Mouse (Mus musculus): Measurements from ENCODE around the gene Chst11.

The Chst11 gene

DNA sequence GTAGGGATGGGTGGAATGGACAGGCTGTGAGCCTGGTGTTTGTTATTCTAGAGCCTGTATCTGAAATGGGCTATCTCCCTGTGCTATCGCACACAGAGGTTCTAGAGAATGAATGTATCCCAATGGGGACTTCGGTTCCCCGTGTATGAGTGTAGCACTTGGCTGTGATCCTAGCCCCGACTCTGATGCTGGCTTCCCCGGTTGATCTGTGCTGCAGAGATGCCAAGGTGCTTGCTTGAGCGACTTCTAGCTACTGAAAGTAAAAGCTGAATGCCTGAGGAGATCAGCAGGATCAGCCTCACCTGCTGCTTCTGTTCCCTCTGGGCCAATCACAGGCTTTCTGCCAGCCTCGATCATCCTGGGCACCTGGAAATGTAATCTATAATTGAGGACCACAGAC is 91.5 kb downstream of the Chst11 start:
- DNase-seq (ENCODE audit: low read depth, low spot score), result peak; percentile 36

DNA sequence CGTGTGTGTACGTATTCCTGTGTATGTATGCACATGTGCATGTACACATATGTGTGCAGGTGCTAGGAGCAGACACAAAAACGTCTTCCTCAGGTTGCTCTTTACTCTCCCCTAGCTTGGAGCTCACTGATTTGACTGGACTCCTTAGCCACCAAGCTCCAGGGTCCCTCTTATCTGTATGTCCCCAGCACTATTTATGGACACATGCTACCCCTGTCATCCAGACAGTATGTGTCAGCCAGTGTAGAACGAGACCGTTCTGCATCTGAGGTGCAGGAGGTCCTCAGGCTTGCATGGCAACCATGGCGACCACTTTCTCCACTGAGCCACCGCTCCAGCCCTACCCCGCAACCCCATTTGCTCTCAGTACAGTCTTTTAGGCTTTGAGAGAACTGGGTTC is 93.4 kb downstream of the Chst11 start:
- no peak for DNase-seq (ENCODE audit: low read depth, low spot score)

DNA sequence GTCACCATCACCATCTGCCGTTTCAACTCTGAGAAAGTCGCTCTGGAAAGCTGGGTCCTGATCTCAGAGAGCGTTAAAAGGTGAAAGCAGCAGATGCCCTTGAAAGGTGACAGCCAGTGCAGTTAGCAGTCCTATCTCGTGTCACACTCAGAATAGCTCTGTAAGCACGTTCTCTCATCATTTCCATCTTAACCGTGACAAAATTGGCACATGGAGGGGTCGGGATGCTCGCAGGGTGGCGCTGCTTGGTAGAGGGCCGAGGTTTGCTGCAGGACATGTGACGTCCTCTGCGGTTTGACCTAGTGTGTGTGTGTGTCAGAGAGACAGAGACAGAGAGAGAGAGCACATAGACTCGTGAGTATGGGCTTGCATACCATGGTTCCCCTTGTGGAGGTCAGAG is 94.5 kb downstream of the Chst11 start:
- DNase-seq (ENCODE audit: low read depth, low spot score), result no peak

- DNase-seq (ENCODE audit: low read depth, low spot score), result no peak
Observed at GRCm38 (mm10) chr10:83080275-83080741, 95.0 kb downstream of the Chst11 start.

- peak; percentile 76 for DNase-seq (ENCODE audit: low read depth, low spot score)
Observed at GRCm38 (mm10) chr10:83080930-83081329, 95.6 kb downstream of the Chst11 start.

DNA sequence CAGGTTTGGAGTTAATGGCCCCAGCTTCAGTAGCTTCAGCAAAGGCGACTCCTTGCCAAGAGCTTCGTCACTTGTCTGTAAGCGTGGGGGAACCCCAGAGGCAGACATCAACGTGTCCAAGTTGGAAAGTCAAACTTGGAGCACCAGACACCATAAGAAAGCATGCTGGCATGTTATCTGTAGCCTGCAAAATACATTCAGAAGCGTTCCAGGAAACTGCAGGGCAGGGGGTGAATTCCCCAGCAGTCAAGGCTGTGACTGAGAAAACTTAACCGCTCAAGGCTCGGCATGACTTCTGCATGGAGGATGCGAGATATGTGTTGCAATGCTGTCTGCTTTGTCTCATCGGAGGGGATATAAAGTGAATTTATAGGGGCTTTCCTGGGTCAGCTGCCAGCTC is 98.6 kb downstream of the Chst11 start:
- no peak for DNase-seq (ENCODE audit: low read depth, low spot score)

DNA sequence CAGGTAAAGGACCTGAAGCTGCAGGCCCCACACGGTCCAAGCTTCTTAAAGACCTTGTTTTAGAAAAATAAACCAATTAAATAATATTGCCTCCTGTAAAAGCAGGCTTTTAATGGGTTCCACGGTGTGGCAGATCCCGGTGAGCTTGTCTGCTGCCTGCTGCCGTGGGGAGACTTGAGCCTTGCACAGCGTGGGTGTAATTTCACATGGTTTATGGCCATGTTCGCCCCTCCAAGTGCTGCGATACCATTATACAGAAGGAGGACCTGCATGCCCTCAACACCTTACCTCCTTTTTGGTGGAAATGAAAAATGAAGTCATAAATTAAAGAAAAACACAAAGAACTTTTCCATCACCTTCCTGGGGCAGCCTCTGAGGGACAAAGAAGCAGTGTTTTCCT is 103.0 kb downstream of the Chst11 start:
- DNase-seq (ENCODE audit: low read depth, low spot score), result no peak

DNA sequence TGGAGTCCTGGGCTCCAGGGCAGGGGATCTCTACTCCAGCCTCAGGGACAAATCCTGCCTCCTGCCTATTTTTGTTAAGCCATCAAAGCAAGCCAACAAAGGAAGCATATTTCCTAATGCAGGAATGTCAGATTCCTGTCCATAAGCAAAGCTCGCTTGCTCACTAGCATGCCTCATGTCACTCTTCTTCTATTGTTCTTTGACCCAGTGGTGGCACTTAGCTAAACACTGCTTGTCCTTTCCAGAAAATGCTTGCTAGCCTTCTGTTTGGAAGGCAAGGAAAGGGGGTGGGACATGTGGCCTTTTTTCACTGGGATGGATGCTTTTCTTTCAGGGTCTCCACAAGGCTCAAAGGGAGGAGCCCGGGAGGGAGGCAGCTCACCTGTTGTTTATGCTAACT is 103.5 kb downstream of the Chst11 start:
- no peak for DNase-seq (ENCODE audit: low read depth, low spot score)

- DNase-seq (ENCODE audit: low read depth, low spot score), result no peak
Observed at GRCm38 (mm10) chr10:83090185-83090584, 104.9 kb downstream of the Chst11 start.

DNA sequence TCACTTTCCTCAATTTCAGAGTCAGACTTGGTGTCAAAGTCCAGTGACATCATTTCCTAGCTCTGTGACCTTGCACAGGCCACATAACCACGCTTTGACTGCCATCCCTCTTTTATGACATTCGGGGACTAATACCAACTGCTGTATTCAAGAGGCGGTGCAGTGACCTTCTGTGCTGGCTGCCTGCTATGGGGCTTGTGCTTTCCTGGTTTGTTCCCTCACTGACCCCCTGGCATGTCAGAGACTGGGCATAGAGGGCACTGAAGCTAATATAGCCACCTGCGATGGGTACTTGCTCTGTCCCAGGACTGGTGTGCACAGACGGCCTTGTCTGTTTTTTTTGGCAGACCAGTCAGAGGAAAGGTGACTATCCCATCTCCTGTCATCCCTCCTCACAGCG is 108.4 kb downstream of the Chst11 start:
- no peak for DNase-seq (ENCODE audit: low read depth, low spot score)

DNA sequence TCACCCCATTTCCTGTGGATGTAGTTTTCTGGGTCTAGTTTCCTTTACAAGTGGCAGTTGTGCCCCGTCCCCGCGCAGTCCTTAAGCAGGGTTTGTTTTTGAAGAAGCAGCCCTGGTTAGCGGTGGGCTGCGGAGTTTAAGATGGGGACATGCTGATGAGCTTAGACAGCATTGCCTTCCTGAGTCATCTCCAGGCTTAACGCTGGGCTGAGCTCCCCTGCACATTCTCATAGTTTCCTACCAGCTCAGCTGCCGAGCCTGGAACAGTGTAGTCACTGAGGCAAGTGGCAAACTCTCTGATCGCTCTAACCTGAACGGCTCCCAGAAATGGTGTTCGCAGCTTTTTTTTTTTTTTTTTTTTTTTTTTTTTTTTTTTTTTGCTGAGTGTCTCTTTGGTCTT is 109.0 kb downstream of the Chst11 start:
- DNase-seq (ENCODE audit: low read depth, low spot score), result peak; percentile 71

DNA sequence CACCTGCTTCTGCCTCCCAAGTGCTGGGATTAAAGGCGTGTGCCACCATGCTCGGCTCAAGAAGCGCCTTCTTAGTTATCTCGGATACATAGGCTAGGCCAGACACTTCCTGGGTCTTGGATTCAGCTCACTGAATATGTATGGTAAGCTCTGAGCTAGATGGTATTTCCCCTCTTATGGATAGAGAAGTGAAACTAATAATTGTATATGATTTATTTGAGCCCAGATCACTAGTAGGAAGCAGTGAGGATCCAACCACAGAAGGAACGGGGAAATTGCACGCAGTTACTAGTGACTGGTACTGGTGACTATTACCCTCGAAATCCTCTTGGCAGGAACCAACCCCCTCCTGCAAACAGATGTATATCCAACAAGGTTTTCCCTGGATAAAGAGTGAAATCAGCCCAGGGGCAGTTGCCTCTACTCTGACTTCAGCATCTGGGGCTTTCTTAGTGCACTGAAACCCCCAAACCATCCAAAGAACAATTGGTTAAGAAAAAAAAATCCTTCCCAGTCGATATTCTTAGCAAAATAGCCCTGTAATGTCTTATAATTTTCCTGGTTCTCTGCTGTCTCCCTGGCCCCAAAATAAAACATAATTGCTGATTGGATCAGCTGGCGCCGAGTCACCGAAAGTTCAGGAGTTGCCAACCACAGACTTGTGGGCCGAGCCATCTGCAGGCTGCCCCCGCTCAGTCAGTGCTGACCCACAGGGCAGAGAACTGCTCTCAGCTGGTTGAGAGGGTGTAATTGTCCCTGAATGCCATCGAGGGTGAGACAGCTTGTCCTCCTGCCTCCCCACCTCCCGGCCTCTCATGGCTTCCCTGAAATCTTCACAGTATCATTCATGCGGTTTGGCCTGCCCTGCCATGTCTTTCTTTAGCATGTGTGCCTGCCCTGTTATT is 109.8 kb downstream of the Chst11 start:
- DNase-seq (ENCODE audit: low read depth, low spot score), result peak; percentile 75

DNA sequence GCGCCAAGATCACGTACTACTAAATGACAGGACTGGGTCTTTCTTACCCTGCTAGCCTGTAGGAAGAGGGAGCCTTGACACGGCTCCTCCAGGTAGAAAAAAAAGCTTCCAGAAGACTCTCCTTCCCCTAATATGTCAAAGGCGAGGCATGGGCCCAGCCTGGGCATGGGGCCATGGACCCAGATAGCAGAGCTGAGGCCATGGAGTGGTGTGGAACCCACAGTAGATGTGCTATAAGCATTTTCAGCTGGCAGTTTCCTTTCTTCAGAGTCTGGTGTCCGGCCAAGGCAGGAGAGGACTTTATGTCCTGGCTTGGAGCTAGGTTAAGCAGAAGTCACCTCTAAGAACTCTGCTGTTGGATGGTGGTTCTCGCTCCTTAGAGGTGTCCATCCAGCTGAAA is 111.0 kb downstream of the Chst11 start:
- no peak for DNase-seq (ENCODE audit: low read depth, low spot score)

DNA sequence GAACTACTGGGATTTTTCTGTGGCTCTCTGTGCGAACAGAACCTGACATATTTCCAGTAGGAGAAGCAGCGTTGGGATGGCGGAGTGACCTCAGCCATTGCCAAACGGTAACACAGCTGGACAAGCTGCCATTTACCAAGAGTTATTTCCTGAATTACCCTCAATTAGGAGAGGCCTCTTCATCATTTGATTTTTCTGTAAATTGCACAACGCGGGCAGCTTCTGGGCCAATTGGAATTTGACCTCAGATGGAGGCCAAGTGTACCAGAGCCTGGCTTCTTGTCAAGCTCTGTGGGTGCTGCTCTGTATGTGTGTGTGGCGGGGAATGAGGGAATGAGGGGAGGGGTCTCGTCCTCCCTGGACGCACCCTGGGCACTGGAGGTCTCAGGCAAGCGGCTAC is 113.6 kb downstream of the Chst11 start:
- no peak for DNase-seq (ENCODE audit: low read depth, low spot score)

DNA sequence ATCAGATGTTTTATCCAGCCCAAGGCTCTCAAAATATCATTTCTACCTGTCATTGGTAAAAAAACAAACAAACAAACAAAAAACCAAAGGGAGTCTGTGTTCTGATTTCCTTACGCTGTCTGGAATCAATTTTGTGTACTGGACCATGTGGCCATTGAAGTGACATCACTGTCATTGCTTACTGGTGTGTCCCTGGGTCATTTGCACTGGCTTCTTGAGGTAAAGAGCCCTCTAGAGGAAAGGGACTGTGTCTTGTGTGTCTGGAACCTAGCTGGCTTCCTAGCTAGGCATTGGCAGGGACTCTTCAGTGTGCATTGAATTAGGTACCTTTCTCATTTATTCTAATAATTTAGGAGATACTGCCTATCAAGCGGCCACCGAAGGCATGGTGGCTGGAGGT is 114.4 kb downstream of the Chst11 start:
- no peak for DNase-seq (ENCODE audit: low read depth, low spot score)

- no peak for DNase-seq (ENCODE audit: low read depth, low spot score)
Observed at GRCm38 (mm10) chr10:83100890-83101289, 115.6 kb downstream of the Chst11 start.

GRCm38 (mm10) chr10:83101421-83102207 is 116.3 kb downstream of the Chst11 start:
- peak; percentile 82 for DNase-seq (ENCODE audit: low read depth, low spot score)

- no peak for DNase-seq (ENCODE audit: low read depth, low spot score)
Observed at GRCm38 (mm10) chr10:83102745-83103144, 117.4 kb downstream of the Chst11 start.

- no peak for DNase-seq (ENCODE audit: low read depth, low spot score)
Observed at GRCm38 (mm10) chr10:83104221-83104620, 118.9 kb downstream of the Chst11 start.

GRCm38 (mm10) chr10:83106152-83106746 is 121.0 kb downstream of the Chst11 start:
- DNase-seq (ENCODE audit: low read depth, low spot score), result peak; percentile 86

GRCm38 (mm10) chr10:83107385-83107784 is 122.1 kb downstream of the Chst11 start:
- DNase-seq (ENCODE audit: low read depth, low spot score), result no peak

Measured in brain, adult 2 months (tissue).